Comparison of ENCODE assay signal across 11 mouse cellular contexts in the genomic region with DNA sequence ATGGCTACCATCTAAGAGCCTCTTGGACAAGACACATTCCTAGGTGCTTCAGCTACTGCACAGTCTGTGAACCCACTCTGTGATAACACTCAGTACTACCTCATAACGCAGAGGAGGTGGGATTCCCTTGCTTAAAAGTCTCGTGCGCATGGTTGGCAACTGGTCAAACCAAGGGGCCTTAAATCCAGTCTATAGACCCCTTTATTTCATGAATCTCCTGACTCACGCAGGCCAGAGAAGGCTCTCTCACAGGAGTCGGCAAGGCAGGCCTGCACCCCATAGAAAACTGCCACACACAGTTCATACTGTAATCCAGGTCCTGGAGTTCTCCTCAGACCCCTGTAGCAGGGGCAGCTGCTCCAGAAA.
DNase-seq lines count a peak whose midpoint lies in the region; ATAC-seq and TF ChIP-seq lines count a peak whose summit lies in the region.
"Had no signal": no experiment of that assay in that cellular context is flagged by ENCODE, and none has a peak within 500 bp of the region (broad histone marks: within the 10 kb centered on the region; RNA-seq: fewer than 3 reads in every experiment).

No protein-coding gene starts in this region.

- WGBS in heart, embryonic 15.5 days, result 73% methylated on average over 5 of the region's 5 CpGs
- WGBS in midbrain, embryonic 12.5 days, result 88% methylated on average over 5 of the region's 5 CpGs
- 86% methylated on average over 5 of the region's 5 CpGs for WGBS in midbrain, postnatal 0 days
- WGBS in limb, embryonic 15.5 days, result 60% methylated on average over 5 of the region's 5 CpGs

- H3K4me1 ChIP-seq in heart, embryonic 15.5 days (replicated peaks), result peaks cover 35% of the 10 kb centered on the region
- H3K4me1 ChIP-seq in midbrain, embryonic 12.5 days, result peaks cover 3% of the 10 kb centered on the region; the same call in 1 of the 2 replicates
- 0 out of 2 replicates have a peak, but pooled peaks cover 3% of the 10 kb centered on the region for H3K4me1 ChIP-seq in midbrain, postnatal 0 days (ENCODE audit: insufficient read depth, low read length)
- H3K4me1 ChIP-seq in limb, embryonic 15.5 days, result peaks cover 28% of the 10 kb centered on the region

- ATAC-seq in cerebellum, adult (ENCODE audit: insufficient number of reproducible peaks, low FRiP score, low TSS enrichment), result no peak
- ATAC-seq in heart, embryonic 15.5 days (replicated peaks; ENCODE audit: insufficient number of reproducible peaks, insufficient read depth, low FRiP score, low read depth), result 0 out of 2 replicates have a peak, but pooled peaks have one; percentile 5
- ATAC-seq in midbrain, embryonic 12.5 days (ENCODE audit: low FRiP score, low read depth), result 0 out of 2 replicates have a peak, but pooled peaks have one; percentile 6
- no peak for ATAC-seq in midbrain, postnatal 0 days (ENCODE audit: low FRiP score)
- ATAC-seq in limb, embryonic 15.5 days (ENCODE audit: insufficient number of reproducible peaks, low FRiP score, low TSS enrichment, low read depth), result 0 out of 2 replicates have a peak, but pooled peaks have one; percentile 4

- no peaks in the 10 kb centered on the region for H3K27me3 ChIP-seq in heart, embryonic 15.5 days
- 0 out of 2 replicates have a peak, but pooled peaks cover 7% of the 10 kb centered on the region for H3K27me3 ChIP-seq in midbrain, embryonic 12.5 days
- H3K27me3 ChIP-seq in midbrain, postnatal 0 days (ENCODE audit: insufficient read depth, low read length), result no peaks in the 10 kb centered on the region
- H3K27me3 ChIP-seq in limb, embryonic 15.5 days, result no peaks in the 10 kb centered on the region
- H3K27me3 ChIP-seq: Patski had no signal

- DNase-seq in cerebellum, adult 9-11 months, result peak; percentile 61
- DNase-seq in heart, postnatal 4 days, result no peak
- DNase-seq in midbrain, postnatal 0 days (ENCODE audit: low spot score), result no peak
- DNase-seq in frontal cortex, postnatal 10 days (ENCODE audit: low spot score in 2 of 2), result no peak

- H3K4me3 ChIP-seq in heart, embryonic 15.5 days, result no peak overlapping the region
- H3K4me3 ChIP-seq in midbrain, embryonic 12.5 days, result no peak overlapping the region
- H3K4me3 ChIP-seq in midbrain, postnatal 0 days (ENCODE audit: low read depth, low read length), result no peak overlapping the region
- no peak overlapping the region for H3K4me3 ChIP-seq in limb, embryonic 15.5 days
- H3K4me3 ChIP-seq: erythroblast, embryonic 14.5 days; heart, adult 2 months had no signal

- no peak overlapping the region for H3K9ac ChIP-seq in heart, embryonic 15.5 days
- H3K9ac ChIP-seq in midbrain, embryonic 12.5 days (replicated peaks), result no peak overlapping the region
- H3K9ac ChIP-seq in midbrain, postnatal 0 days (replicated peaks; ENCODE audit: low read length, poor library complexity, severe bottlenecking), result no peak overlapping the region
- H3K9ac ChIP-seq in limb, embryonic 15.5 days, result no peak overlapping the region

- no peak for TF ChIP-seq CTCF in midbrain, postnatal 0 days (IDR thresholded peaks at IDR 0.05)

- no peaks in the 10 kb centered on the region for H3K9me3 ChIP-seq in heart, embryonic 15.5 days (replicated peaks)
- no peaks in the 10 kb centered on the region for H3K9me3 ChIP-seq in midbrain, embryonic 12.5 days
- no peaks in the 10 kb centered on the region for H3K9me3 ChIP-seq in midbrain, postnatal 0 days (ENCODE audit: low read length)
- no peaks in the 10 kb centered on the region for H3K9me3 ChIP-seq in limb, embryonic 15.5 days

- H3K27ac ChIP-seq in heart, embryonic 15.5 days, result 0 out of 2 replicates have a peak overlapping the region, but pooled peaks have one; percentile 17
- H3K27ac ChIP-seq in midbrain, embryonic 12.5 days (replicated peaks), result no peak overlapping the region
- H3K27ac ChIP-seq in midbrain, postnatal 0 days (ENCODE audit: low read depth, low read length), result no peak overlapping the region
- H3K27ac ChIP-seq in limb, embryonic 15.5 days, result no peak overlapping the region
- H3K27ac ChIP-seq: heart, adult 2 months had no signal

- H3K36me3 ChIP-seq in heart, embryonic 15.5 days, result no peaks in the 10 kb centered on the region
- H3K36me3 ChIP-seq in midbrain, embryonic 12.5 days, result no peaks in the 10 kb centered on the region
- H3K36me3 ChIP-seq in midbrain, postnatal 0 days (ENCODE audit: insufficient read depth, low read length), result no peaks in the 10 kb centered on the region
- H3K36me3 ChIP-seq in limb, embryonic 15.5 days, result no peaks in the 10 kb centered on the region

- H3K4me2 ChIP-seq in heart, embryonic 15.5 days, result no peak overlapping the region
- H3K4me2 ChIP-seq in midbrain, embryonic 12.5 days (replicated peaks), result no peak overlapping the region
- no peak overlapping the region for H3K4me2 ChIP-seq in midbrain, postnatal 0 days (ENCODE audit: low read depth, low read length, poor library complexity, severe bottlenecking)
- no peak overlapping the region for H3K4me2 ChIP-seq in limb, embryonic 15.5 days

Comparison
In these comparisons a context has a peak if more than half of its experiments do, and no peak if none do; other contexts are left out.
1. ATAC-seq: peak in heart, embryonic 15.5 days (single experiment), midbrain, embryonic 12.5 days (single experiment) and limb, embryonic 15.5 days (single experiment); none in cerebellum, adult (single experiment) and midbrain, postnatal 0 days (single experiment).